Mouse (Mus musculus) kidney, postnatal 25 days (tissue): ENCODE data around the gene Vsig10.

Source experiments
- DNase-seq, 2 experiments: peaks; one replicate each; pipeline ENCODE4 v3.0.0; 2021; ENCODE audit warnings: mixed read lengths in 2 of 2

Gene Vsig10

DNA sequence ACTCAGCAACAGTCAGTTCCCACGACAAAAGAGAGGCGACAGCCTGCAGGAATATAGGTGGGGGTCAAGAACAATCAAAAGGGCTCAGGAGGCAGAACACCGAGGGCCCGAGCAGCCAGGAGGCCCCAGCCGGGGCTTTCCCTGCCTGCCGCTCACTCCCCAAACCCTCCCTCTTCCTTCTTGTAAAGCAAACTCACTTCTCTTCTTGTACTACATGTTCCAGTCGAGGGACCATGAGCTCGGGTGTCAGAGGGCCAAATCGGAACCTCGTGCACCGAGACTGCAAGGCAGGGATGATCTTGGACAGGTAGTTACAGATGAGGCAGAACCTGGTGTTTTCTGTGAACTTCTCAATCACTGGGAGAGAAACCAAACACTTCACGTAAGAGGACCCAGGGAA, 64.3 kb downstream of the Vsig10 start:
- DNase-seq: no peak

DNA sequence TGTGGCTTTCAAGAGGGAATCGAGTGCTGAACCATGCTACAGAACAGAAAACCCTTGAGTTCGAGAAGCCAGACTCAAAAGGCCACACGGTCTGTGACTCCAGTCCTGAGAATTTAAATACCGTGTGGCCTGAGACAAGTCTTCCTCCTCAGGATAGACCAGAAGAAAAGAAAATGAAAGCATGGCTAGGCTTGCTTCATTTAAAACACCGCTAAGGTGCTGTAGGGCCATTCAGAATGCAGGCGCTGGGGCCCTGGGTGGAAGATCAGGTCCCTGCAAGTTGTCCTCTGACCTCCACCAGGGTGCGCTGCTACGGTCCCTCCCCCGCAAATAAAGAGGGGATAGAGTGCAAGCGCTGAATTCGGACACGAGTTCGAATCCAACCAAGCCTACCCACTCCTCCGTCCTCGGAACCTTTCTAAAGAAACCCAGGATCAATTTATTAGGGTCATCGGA, 69.4 kb downstream of the Vsig10 start:
- peak; percentile 44 to 66 for DNase-seq

DNA sequence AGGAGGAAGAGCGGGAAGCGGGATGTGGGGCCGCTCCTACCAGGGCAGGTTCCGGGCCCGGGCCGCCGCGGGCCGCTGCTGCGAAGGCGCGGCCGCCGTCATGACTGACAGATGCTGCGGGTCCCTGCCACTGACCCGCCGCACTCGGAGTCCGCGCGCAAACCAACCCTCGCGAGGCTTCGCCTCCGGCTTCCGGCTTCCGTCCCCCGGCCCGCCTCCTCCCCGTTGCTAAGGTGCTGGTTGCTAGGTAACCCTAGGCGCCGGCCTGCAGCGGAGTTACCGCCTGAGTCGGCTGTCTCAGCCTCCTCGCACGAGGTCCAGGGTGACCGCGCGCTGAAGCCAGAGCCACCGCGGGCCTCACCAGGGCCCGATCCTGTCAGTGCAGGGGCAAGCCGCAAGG, 70.0 kb downstream of the Vsig10 start, which contains the start of gene Rfc5:
Gene Rfc5, minus strand, starts transcription at position 171 of the 400 bp plus-strand sequence.
- DNase-seq: peak; percentile 97 to 98

DNA sequence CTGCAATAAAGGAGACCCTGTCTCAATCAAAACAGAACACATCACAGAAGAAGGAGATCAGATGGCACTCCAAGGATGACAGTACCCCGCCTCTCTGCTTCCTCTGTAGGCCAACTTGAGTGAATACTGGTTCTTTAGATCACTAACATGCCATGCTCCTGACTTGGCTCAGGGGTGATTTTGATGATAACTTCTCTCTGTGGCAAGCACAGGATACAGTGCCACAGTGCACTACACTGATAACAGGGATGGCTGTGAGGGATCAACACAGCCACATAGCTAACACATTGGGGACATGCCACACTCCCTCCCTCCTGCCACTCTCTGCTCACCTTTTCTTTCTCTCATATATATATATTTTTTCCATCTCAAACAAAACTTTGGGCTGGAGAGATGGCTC, 72.0 kb downstream of the Vsig10 start:
- no peak for DNase-seq

DNA sequence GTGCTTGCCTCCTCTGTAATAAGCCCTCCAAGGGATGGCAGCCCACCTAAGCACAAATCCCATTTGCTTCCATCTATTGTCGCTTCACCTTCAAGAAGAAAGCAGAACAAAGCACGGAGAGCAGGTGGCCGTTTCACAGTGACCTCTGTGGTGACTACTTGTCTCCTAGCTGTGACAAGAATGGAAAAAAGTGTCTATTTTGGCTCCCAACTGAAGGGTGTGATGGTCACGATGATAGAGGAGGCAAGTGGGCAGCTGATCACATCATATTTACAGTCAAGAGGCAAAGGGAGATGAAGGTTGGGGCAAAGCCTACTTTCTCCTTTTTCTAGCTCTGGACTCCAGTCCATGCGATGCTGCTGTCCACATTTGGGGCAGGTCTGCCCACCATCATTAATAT, 77.0 kb downstream of the Vsig10 start:
- no peak for DNase-seq

DNA sequence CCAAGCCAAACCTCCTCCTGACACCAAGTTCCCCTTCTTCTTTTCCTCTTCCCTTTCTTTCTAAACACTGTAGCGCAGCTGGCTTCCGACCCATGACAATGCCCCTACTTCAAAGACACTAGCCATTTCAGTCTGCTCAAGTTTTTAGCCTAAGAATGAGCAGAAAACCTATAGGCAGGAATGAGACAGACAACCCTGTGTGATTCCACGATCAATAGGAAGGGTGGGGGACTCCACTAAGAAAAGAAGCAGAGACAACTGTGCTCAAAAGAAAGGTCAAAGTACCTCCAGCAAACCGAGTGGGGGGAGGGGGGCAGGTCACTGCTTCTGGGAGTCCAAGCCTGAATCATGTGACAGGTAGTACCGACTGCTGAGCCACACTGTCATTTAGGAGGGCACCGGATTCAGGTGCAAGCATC, 77.7 kb downstream of the Vsig10 start:
- DNase-seq: peak; percentile 34 to 47

DNA sequence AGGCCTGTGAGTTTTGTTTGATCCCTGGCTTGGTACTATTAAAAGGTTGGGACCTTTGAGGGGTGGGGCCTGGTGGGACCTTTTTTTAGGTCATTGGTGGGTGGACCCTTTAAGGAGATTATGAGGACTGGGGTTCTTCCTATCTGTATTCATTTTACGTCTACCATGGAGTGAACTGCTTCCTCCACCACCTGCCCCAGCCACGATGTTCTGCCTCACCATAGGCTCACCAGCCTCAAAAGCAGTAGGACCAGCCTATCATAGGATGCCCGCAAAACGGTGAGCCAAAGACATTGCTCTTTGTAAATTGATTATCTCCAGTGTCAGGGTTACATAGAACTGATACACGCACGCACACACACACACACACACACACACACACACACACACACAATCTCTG, 78.5 kb downstream of the Vsig10 start:
- no peak for DNase-seq

DNA sequence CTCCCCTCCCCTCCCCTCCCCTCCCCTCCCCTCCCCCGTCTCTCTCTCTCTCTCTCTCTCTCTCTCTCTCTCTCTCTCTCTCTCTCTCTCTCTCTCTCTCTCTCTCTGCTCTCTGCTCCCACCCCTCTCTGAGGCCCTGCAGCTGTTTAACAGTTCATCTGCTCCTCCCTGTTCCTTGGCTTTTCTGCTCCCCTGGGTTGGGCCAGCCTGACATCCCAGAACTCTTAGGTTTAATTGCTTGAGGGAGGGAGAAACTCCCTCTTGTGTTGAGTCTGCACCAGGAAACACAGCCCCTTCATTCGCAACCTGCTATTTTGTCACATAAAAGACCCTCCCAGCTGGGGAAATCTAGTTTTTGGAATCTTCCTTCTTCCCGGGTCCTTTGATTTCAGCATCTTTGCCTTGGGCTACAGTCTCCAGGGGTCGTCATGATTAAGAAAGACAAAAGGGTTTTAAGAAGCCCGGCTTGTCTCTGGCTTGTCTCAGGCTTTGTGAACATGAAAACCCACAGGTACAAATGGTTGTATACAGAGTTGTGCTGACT, 79.2 kb downstream of the Vsig10 start:
- no peak for DNase-seq

DNA sequence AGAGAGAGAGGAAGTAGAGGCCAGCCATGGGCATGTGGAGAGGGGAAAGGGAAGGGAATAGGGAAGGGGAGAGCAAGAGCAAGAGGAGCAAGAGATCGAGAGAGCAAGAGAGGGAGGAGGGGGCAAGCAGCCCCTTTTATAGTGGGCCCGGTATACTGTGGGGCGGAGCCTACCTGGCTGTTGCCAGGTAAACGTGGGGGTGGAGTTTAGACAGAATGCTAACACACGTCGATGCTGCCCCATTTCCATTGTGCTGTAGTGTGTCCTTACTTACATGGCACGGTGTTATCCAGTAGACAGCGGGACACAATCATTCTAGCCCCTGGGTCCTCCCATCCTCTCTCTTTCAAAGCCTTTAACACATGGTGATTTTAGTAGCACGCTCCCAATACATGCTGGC, 80.4 kb downstream of the Vsig10 start:
- DNase-seq: no peak

DNA sequence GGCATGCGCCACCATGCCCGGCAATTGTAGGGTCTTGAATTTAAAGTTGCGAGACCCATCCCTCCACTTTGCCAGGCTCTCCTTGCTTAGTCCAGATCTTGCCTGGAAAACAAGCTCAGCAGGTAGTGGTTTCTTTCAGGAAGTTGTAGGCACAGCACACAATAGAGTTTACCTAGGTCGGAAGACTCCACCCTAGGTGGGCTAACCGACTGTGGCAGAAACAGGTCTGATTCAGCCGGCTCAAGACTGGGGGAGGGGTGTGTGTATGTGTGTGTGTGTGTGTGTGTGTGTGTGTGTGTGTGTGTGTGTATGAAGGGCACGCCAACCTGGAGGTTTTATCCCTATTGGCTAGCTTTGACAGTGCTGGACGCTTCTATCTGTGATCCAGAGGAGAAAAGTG, 84.7 kb downstream of the Vsig10 start:
- DNase-seq: no peak
